Mouse (Mus musculus) ES-E14 (cell line): Measurements from ENCODE around the gene Hoxc11.

Experiments
- CHD2 ChIP-seq: IDR thresholded peaks from 2 replicates; pipeline ENCODE4 v1.6.1; 2014; ENCODE audit warnings: mild to moderate bottlenecking, low read depth, low read length, inconsistent platforms
- MAFK ChIP-seq: IDR thresholded peaks from 2 replicates; pipeline ENCODE4 v1.6.1; 2014; ENCODE audit warnings: mild to moderate bottlenecking, low read depth, low read length, inconsistent platforms; ENCODE audit not compliant: insufficient read depth
- ZC3H11A ChIP-seq: IDR thresholded peaks from 2 replicates; pipeline ENCODE4 v1.6.1; 2012; ENCODE audit warnings: low read depth, mild to moderate bottlenecking, inconsistent platforms, low read length, borderline replicate concordance
- ZNF384 ChIP-seq: IDR thresholded peaks from 2 replicates; pipeline ENCODE4 v1.6.1; 2012; ENCODE audit warnings: low read depth, low read length, inconsistent platforms

DNA sequence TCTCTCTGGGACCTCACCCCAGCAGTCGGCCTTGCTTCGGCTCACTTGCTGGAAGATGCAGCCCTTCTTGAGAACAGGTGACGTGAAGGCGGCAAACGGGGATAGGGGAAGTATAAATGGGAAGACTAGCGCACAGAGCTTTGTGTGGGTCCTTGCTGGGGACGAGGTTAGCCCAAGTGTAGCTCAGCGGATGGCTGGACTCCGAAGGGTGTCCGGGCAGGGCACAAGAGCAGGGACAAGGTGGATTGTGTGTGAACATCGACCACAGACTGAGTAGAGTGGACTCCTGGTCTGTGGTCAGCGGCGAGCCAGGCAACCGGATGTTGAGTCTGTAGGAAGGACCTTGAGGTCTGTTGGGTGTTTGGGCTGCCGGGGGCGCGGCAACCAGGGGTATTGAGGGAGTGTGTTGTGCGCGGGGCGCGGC lies 21.5 kb downstream of the Hoxc11 start:
- TF ChIP-seq ZC3H11A, result no peak
- no peak for TF ChIP-seq MAFK
- TF ChIP-seq ZNF384, result no peak
- TF ChIP-seq CHD2, result no peak
